Mouse (Mus musculus) liver, embryonic 14.5 days (tissue): ENCODE measurements around the gene Slc28a1.

Experiments
- CTCF ChIP-seq: IDR thresholded peaks from 2 replicates; pipeline ENCODE4 v1.5.1; 2016; ENCODE audit warnings: antibody characterized with exemption, low read depth, control low read depth
- EP300 ChIP-seq: IDR thresholded peaks from 2 replicates; pipeline ENCODE4 v1.6.1; 2016; ENCODE audit warnings: antibody characterized with exemption, low read depth

DNA sequence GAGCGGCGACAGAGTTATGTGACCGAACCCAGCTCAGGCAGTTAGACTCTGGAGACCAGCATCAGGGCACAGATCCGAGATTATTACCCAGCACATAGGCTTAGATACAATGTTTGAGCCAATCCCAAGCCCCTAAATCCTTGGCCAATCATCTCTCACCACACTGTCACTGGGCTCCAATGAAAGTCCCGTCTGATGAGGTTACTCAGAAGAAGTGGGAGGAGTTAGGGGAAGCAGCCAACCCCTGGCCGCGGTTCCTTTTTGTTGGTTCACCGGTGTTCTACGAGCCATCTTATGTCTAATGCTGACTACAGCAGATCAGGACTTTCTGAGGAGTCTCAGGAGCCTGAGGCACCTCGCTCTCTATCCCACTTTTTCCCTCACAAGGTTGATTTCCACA lies 37.7 kb downstream of the Slc28a1 start:
- TF ChIP-seq CTCF (no peak), EP300 (no peak)
